Mouse (Mus musculus): Measurements from ENCODE around the gene Syngr2.

DNA sequence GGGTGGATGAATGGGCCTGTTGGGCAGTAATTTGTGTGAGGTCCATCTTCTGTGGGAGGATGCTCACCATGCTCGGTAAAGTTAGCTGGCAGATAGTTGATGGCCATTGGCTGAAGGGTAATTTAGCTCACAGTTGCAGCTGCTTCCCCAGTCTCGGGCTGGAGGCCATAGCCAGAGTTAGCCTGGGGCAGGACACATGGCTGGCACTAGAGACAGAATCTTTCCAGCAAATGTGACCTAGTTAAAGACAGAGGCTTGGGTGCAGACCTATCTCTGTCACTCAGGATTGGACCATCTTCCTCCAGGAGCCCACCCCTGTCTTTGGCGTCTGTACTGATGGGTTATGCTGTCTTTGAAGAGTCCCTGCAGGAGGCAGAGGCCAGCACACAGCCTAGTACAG is 48.9 kb downstream of the Syngr2 start:
- TF ChIP-seq CTCF (IDR thresholded peaks at IDR 0.05; ENCODE audit: low read depth) (no peak), EP300 (IDR thresholded peaks at IDR 0.05; ENCODE audit: low read depth) (no peak)
